Mouse (Mus musculus) heart, embryonic 16.5 days (tissue): ENCODE data around the gene Znrd1. TPM values are rescaled to one million over a fixed set of nuclear protein-coding genes. Genes with fewer than 3 reads are reported as not detected.
A peak's percentile ranks its signal among the peaks of the same experiment; 100 is the strongest.
"Not testable (repeated sequence)": the region's sequence is repeated elsewhere in the genome, so short reads cannot be mapped to it uniquely, and the experiment has no call there.

ENCODE experiments used
- ATAC-seq: fragments of 200-750 bp; cut with Nextera tagmentation; replicated peaks from 2 replicates; pipeline ENCODE4 v1.8.0; 2017; ENCODE audit warnings: moderate number of reproducible peaks; ENCODE audit not compliant: insufficient read depth, low FRiP score; ENCODE audit errors: extremely low read depth
- H3K27ac ChIP-seq: fragments of 300-500 bp; sonication (generic); 2 replicates; pipeline ENCODE4 v1.5.1; 2014; ENCODE audit warnings: mild to moderate bottlenecking, low read length, control low read depth, moderate library complexity
- H3K27me3 ChIP-seq: fragments of 300-500 bp; sonication (generic); 2 replicates; pipeline ENCODE4 v1.6.1; 2014; ENCODE audit warnings: low read length, mixed read lengths; ENCODE audit not compliant: control insufficient read depth, insufficient read depth
- H3K36me3 ChIP-seq: fragments of 300-500 bp; sonication (generic); 2 replicates; pipeline ENCODE4 v1.6.1; 2014; ENCODE audit not compliant: control insufficient read depth, insufficient read depth
- H3K4me1 ChIP-seq: fragments of 300-500 bp; sonication (generic); 2 replicates; pipeline ENCODE4 v1.6.1; 2014; ENCODE audit warnings: low read length, mixed read lengths; ENCODE audit not compliant: control insufficient read depth, insufficient read depth
- H3K4me2 ChIP-seq: fragments of 300-500 bp; sonication (generic); 2 replicates; pipeline ENCODE4 v1.6.1; 2014; ENCODE audit warnings: low read depth, mild to moderate bottlenecking, control low read depth, low read length
- H3K4me3 ChIP-seq: fragments of 300-500 bp; sonication (generic); 2 replicates; pipeline ENCODE4 v1.5.1; 2014; ENCODE audit warnings: mild to moderate bottlenecking, control low read depth, low read length
- H3K9ac ChIP-seq: fragments of 300-500 bp; sonication (generic); 2 replicates; pipeline ENCODE4 v1.6.1; 2014; ENCODE audit warnings: low read length, control low read depth
- H3K9me3 ChIP-seq: fragments of 300-500 bp; sonication (generic); replicated peaks from 2 replicates; pipeline ENCODE4 v1.6.1; 2016; ENCODE audit warnings: low read length; ENCODE audit not compliant: control insufficient read depth
- WGBS: fragments of 180-500 bp; shearing (Covaris S2); extraction: QIAGEN DNeasy Blood & Tissue Kit; methylation state at CpG from one replicate; pipeline ENCODE4 v1.1.7; 2014; 5-methylcytosine and 5-hydroxymethylcytosine counted together
- polyA plus RNA-seq: library from polyadenylated mRNA; unstranded; fragments of >200 nt; fragmentation: Nextera tagmentation; extraction: Ambion mirVana; gene quantifications from 2 replicates; pipeline ENCODE4 v1.2.1, GENCODE M21; 2015

Znrd1 gene
- polyA plus RNA-seq, 1 experiment from 2014 or later: 41.6 TPM

DNA sequence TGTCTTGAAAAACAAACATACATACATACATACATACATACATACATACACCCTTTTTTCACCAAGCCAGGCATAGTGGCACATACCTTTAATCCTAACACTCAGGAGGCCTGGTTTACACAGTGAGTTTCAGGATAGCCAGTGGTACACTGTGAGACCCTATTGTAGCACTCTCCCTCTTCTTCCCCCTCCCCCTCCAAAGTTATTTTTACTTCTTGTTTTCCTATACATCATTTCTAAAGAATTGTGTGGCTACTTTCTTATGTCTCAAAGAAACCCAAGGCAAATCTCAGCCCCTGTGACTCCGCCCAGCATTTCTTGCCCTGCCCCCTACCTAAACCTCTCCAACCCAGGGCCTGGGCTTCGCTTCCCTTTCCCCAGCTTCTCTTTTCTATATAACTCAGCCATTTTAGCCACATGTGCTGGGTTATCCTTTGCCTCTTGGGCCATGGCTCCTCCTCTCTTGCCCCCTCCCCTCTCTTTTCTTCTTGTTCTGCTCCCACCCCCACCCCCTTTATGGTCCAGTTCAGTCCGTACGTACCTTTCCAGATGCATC, 35.5 kb upstream of the Znrd1 start:
- H3K4me1 ChIP-seq: no peaks in the 10 kb centered on the region
- WGBS: 87% methylated on average over 4 of the region's 4 CpGs
- no peak overlapping the region for H3K27ac ChIP-seq
- no peak overlapping the region for H3K9ac ChIP-seq
- no peaks in the 10 kb centered on the region for H3K36me3 ChIP-seq
- peaks cover 2% of the 10 kb centered on the region; the same call in 1 of the 2 replicates for H3K27me3 ChIP-seq
- no peaks in the 10 kb centered on the region for H3K9me3 ChIP-seq
- no peak overlapping the region for H3K4me3 ChIP-seq
- ATAC-seq: no peak
- no peak overlapping the region for H3K4me2 ChIP-seq

DNA sequence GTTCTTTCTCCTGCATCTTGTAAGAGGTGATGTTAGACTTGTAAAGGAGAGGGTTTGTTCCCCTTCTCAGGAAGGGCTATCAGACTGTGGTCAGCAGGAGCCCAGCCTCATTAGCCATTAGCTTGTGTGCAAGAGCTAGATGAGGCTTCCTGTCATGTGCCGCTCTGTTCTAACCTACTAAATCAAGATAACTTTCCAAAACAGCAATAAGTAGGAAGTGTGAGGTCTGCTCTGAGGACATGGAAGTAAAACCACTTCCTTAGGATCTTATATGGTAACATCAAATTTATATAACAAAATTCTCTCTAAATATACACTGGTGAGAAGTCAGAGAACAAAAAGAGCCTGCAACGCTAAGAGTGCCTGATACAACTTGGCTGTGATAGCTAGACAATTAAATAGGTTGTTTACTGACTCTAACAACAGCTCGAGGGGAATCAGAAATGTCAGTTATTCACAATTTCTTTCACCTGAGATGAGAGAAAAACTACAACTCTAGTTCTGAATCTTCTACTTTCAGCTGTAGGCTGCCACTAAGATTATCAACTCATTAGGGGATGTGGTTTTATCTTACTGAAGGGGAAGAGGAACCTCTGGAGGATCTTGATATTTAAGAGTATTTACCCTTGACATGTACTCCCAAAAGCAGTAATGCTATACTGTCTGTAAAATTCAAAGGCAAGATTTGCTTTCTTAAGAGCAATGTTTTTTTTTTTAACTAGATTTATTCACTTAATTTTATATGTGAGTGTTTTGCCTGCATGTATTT, 34.2 kb upstream of the Znrd1 start:
- 57% methylated on average over 3 of the region's 3 CpGs for WGBS
- no peak overlapping the region for H3K4me3 ChIP-seq

DNA sequence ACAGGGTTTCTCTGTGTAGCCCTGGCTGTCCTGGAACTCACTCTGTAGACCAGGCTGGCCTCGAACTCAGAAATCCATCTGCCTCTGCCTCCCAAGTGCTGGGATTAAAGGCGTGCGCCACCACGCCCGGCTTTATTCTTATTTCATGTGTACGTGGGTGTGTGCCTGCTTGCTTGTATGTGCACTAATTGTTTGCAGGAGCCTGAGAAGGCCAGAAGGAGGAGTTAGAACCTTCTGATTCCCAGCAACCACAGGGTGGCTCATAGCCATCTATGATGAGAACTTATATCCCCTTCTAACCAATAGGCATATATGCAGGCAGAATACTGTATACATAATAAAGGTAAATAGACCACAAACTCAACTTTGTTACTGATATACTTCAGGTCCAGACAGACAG, 32.3 kb upstream of the Znrd1 start:
- H3K4me2 ChIP-seq, H3K9ac ChIP-seq, H3K4me3 ChIP-seq, H3K4me1 ChIP-seq, H3K36me3 ChIP-seq, H3K9me3 ChIP-seq, H3K27ac ChIP-seq, ATAC-seq: not testable (repeated sequence)
- H3K27me3 ChIP-seq: peaks cover 17% of the 10 kb centered on the region
- 97% methylated on average over 6 of the region's 6 CpGs for WGBS

More for the DNA sequence above, 34.2 kb upstream of the Znrd1 start:
- Histone ChIP-seq H3K4me2 (no peak overlapping the region), H3K36me3 (no peaks in the 10 kb centered on the region), H3K9ac (no peak overlapping the region), H3K27me3 (peaks cover 14% of the 10 kb centered on the region), H3K27ac (no peak overlapping the region), H3K9me3 (no peaks in the 10 kb centered on the region), H3K4me1 (peaks cover 4% of the 10 kb centered on the region; the same call in 1 of the 2 replicates)
- ATAC-seq: no peak

DNA sequence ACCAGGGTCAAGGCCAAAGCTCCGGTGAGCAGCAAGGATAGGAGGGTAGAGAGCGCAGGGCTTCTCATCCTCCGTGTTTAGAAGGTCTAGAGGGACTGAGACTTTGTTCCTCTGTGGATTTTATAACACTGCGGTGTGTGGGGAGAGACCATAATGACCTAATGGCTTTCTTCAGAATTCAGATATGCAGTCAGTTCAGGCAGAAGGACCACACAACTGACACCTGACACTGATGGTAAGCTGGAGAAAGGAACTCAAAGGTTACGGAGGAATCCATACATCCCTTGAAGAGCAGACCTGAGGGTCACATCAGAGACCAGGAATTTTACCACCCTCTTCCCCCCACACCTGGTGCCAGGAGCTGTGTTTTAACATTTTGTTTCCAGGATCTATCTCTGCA, 31.1 kb upstream of the Znrd1 start, which contains the start of gene H2-M5:
H2-M5 (minus strand) TSS at position 101 of the 400 bp plus-strand sequence.
- no peak for ATAC-seq
- Histone ChIP-seq H3K27me3 (peaks cover 17% of the 10 kb centered on the region), H3K36me3 (no peaks in the 10 kb centered on the region), H3K9ac (no peak within 1 kb of the TSS), H3K27ac (no peak within 1 kb of the TSS), H3K4me3 (peak within 1 kb of the TSS; percentile 37), H3K4me2 (peak within 1 kb of the TSS; percentile 56), H3K9me3 (no peaks in the 10 kb centered on the region), H3K4me1 (peaks cover 4% of the 10 kb centered on the region; the same call in 1 of the 2 replicates)
- 32% methylated on average over 5 of the region's 5 CpGs for WGBS

DNA sequence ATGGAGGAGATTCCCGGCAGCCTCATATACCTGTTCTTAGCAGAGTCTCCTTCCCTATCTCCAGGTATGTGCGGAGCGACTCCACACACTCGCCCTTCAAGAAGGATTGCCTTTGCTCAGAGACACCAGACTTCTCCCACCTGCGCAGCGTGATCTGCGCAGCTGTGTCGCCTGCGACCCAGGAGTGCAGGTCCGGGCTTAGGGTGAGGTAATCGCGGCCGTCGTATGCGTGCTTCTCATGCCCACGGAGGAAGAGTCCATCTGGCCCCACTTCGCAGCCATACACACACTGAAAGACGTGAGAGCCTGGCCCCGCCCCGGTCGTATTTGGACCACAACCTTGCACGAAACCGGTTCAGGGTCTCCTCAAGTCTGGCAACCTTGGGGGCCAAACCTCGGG, 30.1 kb upstream of the Znrd1 start:
- H3K9ac ChIP-seq: no peak overlapping the region
- H3K4me2 ChIP-seq: peak overlapping the region; percentile 56
- H3K4me1 ChIP-seq: peaks cover 4% of the 10 kb centered on the region; the same call in 1 of the 2 replicates
- no peaks in the 10 kb centered on the region for H3K9me3 ChIP-seq
- no peak; the same call in 1 of the 2 replicates for ATAC-seq
- H3K27me3 ChIP-seq: peaks cover 17% of the 10 kb centered on the region
- H3K27ac ChIP-seq: no peak overlapping the region
- H3K4me3 ChIP-seq: peak overlapping the region; percentile 37
- 9% methylated on average over 24 of the region's 24 CpGs for WGBS
- H3K36me3 ChIP-seq: no peaks in the 10 kb centered on the region

DNA sequence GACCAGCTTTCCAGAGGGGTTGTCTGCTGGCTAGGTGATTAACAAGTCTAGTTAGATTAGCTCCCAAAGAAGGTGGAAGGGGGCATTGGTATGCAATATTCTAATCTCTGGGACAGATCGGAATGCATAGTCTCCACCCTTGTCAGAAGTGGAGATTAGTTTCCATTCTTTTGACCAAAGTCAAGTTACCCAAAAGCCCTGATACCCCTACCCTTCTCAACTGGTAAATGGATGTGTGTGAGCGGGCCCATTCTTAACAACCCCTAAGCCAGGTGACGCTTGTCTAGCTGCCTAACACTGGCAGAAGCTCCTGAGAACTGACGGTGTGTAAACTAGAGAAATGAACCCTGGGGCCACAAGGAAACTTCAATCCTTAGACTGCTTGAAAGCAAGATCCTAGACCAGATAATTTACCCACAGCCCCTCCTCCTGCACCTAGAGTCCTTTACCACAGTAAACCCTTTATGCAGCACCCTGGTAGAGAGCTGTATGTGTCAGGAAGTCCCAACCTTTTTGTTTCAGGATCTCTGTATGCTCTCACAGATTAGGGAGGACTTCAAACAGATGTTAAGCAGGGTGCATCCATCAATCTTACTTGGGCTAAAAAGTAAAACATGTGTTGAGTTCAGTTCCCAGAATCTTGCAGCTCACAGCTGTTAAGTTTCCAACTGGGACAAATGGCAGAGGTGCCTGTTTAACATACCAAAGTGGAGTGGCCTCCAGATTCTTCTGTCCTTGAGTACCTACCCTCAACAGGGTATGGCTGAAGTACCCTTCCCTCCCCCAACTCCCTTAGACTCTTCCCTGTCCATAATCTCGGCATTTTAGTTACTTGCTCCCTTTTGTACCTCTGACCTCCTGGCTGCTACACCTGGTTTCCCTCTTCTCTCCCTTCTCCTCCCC, 24.1 kb upstream of the Znrd1 start:
- Histone ChIP-seq H3K9me3 (no peaks in the 10 kb centered on the region), H3K4me3 (no peak overlapping the region), H3K36me3 (no peaks in the 10 kb centered on the region), H3K4me1 (peaks cover 7% of the 10 kb centered on the region), H3K27ac (no peak overlapping the region), H3K27me3 (peaks cover 3% of the 10 kb centered on the region), H3K9ac (no peak overlapping the region), H3K4me2 (no peak overlapping the region)
- ATAC-seq: peak; percentile 41; the same call in 1 of the 2 replicates
- WGBS: 43% methylated on average over 5 of the region's 5 CpGs

DNA sequence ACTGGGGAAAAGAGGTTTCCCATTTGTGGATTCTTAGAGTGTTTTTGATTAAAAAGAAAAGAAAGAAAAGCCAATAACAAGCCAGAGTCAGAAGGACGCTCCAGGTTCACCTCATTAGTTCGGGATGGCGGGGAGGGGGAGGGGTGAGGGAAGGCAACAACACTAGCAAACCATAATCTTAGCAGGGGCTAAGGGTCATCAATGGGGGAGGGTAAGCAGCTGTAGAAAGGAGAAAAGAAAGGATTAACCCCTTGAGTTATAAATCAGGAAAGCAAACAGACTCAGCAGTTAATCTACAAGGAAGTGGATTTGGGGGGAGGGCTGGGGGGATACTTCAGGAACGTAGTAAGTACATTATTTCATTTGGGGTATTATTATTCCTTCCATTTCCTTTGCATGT, 23.5 kb upstream of the Znrd1 start:
- H3K9me3 ChIP-seq: no peaks in the 10 kb centered on the region
- no peak for ATAC-seq
- 12% methylated on average over 4 of the region's 4 CpGs for WGBS
- no peak overlapping the region for H3K27ac ChIP-seq
- peak overlapping the region; percentile 39 for H3K4me3 ChIP-seq
- H3K4me1 ChIP-seq: peaks cover 7% of the 10 kb centered on the region
- no peaks in the 10 kb centered on the region for H3K27me3 ChIP-seq
- H3K4me2 ChIP-seq: peak overlapping the region; percentile 61
- H3K36me3 ChIP-seq: no peaks in the 10 kb centered on the region
- H3K9ac ChIP-seq: no peak overlapping the region

DNA sequence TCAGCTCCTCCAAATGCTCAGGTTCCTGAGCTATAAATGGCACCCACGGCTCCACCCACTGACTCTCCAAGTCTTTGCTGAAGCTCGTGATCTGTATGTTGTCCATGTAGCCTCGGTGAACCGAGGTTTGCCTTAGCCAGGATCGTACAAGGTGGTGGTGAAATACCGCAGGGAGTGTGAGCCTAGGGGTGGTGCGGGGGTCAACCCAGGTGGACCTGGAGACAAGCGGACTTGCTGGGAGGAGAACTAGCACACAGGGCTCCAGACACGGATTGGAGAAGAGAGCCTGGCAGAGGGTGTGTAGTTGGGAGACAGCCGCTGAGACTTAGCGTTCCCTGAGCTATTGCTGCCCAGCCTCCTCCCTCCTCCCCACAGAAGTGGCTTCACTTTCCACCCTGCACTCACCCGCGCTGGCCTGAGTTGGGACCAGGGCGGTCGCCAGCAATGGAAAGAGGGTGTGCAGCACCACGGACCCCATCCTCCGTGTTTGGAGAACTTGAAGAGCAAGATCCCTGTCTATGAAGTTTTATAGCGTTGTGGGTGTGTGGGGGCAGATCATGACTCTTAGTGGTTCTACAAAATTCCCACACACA, 23.0 kb upstream of the Znrd1 start, which contains the start of gene 2410137M14Rik:
2410137M14Rik (minus strand) TSS at position 17 of the 593 bp plus-strand sequence.
- 6% methylated on average over 18 of the region's 18 CpGs for WGBS
- Histone ChIP-seq H3K27me3 (no peaks in the 10 kb centered on the region), H3K4me3 (peak within 1 kb of the TSS; percentile 39), H3K4me2 (peak within 1 kb of the TSS; percentile 61), H3K27ac (no peak within 1 kb of the TSS), H3K9ac (peak within 1 kb of the TSS; percentile 31; the same call in 1 of the 2 replicates), H3K9me3 (no peaks in the 10 kb centered on the region), H3K36me3 (no peaks in the 10 kb centered on the region), H3K4me1 (peaks cover 7% of the 10 kb centered on the region)
- peak; percentile 37; the same call in 1 of the 2 replicates for ATAC-seq
